Mouse (Mus musculus): ENCODE results near the gene Swsap1.

The Swsap1 gene

DNA sequence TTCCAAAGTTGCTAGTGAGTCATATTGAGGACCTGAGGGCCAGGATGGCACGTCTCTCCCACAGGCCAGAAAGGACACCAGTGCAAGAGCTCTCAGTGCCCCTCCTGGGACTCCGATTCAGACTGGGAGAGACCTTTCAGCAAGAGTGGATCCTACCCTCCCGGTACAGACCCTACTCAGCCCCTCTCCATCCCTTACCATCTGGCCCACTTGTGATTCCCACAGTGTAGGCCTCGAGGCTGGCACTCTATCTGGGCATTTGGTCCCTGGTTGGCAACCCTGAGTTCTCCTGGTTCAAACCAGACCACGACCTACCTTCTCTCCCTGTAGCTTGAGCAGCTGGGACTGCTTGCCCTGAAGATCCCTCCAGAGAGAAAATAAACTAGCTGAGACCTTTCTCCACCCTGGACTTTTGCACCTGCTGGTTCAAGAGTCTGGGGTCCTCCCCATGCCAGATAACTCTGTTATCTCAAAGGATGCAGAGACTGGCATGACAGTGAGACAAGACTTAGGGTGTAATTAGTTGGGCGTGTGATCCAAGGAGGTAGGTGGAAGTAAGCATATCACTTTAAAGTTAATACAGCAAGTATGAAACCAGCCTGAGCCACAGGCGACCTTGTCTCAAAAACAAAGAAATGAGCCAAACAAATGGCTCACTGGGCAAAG is 20.0 kb upstream of the Swsap1 start:
- no peak for DNase-seq (ENCODE audit: low spot score in 2 of 2)

DNA sequence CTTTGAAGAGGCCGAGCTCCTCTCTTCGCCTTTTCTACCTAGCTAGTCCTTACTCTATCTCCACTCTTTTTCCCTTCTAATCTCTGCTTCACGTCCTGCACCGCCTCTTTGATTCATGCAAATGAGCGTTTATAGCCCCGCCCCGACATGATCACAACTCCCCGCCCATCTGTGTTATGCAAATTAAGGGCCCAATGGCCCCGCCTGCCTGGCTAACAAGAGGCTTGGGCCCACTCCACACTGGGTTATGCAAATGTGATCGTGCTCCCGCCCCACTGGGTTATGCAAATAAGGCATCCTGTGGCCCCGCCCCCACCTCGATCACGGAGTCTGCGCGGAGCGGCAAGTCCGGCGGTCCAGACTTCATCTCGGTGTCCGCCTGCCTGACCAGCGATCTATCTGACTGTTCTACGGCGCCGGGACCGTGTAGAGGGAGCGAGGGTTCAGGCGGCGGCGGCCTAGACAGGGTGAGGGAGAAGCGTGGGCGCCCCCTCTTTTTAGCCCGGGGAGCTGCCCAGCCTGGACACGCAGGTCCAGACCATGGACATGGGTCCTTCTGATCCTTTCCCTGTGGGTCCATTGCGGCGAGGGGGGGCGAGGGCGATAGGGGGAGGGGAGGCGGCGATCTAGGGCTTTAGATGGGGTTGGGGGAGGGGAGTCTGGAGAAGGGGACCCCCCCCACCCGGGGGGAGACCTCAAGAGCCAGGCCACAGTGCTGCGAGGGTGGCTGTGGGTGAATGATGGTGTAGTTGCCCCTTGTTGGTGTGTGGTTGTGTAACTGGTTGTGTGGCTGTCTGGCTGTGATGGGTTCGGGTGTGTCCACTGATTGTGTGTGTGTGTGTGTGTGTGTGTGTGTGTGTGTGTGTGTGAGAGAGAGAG is 18.6 kb upstream of the Swsap1 start, which contains the start of gene Plppr2:
Gene Plppr2, plus strand, starts transcription at position 342 of the 879 bp plus-strand sequence.
- peak; percentile 59 to 90 for DNase-seq (ENCODE audit: low spot score in 2 of 2)

- no peak for DNase-seq (ENCODE audit: low spot score in 2 of 2)
Measured at GRCm38 (mm10) chr9:21937711-21938175, 17.8 kb upstream of the Swsap1 start.

DNA sequence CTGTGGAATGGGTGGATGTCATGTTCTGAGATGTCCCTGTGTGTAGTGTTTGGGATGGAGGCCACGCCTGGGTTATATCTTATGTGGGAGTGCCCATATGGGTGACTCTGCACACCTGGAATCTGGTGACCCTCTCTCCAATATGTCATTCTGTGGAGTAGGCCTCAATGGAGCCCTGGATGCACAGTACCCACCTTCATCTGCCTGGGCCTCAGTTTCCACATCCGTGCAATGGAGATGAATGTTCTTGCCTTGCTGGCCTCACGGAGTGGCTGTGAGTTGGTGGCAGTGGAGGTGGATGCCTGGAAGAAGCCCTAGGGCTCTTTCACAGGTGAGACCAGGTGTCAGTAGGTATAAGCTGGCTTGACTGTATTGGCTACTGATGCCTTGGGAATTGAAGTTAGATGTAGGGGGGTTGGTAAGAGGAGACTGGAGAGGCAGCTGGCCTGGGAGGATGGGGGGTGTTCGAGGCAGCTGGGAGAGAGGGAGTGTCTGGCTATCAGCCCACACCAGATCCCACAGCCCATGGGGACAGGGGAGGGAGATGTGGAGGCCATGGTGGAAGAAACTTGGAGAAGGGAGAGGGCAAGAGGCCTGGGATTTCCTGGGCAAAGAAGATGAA is 17.2 kb upstream of the Swsap1 start:
- DNase-seq (ENCODE audit: low spot score in 2 of 2): no peak

GRCm38 (mm10) chr9:21943046-21943445 is 12.5 kb upstream of the Swsap1 start:
- no peak for DNase-seq (ENCODE audit: low spot score in 2 of 2)

DNA sequence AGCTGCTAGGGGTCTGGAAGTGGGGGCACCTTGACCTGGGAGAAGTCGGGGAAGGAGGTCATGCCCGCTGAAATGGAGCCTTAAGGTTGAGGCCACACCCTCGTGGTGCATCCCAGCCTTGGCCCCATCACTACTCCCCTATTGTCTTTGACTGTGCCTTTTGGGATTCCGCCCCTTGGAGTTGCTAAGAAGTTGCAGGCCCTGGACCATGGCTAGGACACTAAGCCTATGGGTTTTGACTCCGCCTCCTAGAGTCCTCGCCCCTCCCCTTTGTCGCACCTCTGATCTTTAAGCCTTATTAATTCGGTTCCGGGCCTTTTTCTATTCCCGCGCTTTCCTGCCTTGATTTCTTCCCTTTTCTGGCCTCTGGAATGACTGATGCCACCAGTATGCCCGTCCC is 11.9 kb upstream of the Swsap1 start:
- no peak for DNase-seq (ENCODE audit: low spot score in 2 of 2)

- DNase-seq (ENCODE audit: low spot score in 2 of 2): no peak
Measured at GRCm38 (mm10) chr9:21944267-21944666, 11.3 kb upstream of the Swsap1 start.

DNA sequence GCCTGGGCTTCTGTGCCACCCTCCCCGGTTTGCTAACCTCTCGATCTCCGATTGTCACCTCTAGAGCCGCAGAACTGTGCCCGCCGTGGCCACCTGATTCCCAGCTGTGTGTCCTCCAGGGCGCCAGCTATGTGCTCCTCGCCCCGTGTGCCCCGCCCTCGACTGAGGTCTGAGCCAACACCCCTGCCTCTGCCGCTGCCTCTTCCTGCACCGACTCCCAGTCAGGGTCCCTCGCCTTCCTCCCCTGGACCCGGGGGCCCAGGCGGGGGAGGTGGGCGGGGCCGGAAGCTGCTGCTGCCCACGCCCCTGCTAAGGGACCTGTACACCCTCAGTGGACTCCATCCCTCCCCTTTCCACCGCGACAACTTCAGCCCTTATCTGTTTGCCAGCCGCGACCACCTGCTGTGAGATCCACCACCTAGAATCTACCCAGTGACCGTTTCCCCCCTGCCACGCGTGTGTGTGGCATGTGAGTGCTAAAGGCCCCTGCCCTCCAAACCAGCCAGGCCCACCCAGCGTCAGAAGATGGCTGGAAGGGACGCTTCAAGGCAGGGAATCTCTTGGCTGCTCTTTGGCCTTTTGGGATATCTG is 7.9 kb upstream of the Swsap1 start:
- no peak for DNase-seq (ENCODE audit: low spot score in 2 of 2)

DNA sequence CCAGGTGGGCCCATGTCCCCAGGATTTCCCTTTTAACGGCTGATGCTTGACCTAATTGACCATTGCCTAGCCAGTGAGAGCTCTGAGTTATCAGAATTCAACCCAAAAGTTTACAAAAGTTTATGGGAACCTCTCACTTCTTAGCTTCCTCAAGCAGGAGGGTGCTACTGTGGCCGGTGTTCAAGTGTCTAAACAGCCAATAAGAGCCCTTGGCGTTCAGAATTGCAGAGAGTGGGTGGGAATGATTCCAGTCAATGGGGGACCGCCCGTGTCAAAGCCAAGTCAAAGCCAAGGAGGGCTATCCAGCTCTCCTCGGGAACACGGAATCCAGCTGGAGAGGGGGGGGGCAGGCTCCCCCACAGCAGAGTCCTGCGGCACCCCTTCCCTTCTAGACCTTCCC is 7.4 kb upstream of the Swsap1 start:
- no peak for DNase-seq (ENCODE audit: low spot score in 2 of 2)

GRCm38 (mm10) chr9:21948790-21949189 is 6.8 kb upstream of the Swsap1 start:
- DNase-seq (ENCODE audit: low spot score in 2 of 2): no peak

GRCm38 (mm10) chr9:21950322-21950721 is 5.2 kb upstream of the Swsap1 start:
- DNase-seq (ENCODE audit: low spot score in 2 of 2): peak; percentile 83 to 85

DNA sequence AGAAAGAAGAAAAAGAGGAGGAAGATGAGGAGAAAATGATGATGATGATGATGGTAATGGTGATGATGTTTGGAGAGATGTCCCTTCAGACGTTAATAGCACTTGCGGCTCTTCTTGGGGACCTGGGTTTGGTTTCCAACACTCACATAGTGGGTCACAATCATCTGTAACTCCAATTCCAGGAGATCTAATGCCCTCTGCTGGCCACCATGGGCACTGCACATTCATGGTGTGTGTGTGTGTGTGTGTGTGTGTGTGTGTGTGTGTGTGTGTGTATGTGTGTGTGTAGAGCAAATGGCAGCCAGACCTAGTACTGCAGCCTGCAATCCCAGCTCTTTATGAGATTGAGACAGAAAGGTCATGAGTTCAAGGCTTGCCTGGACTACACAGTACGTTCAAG is 3.6 kb upstream of the Swsap1 start:
- DNase-seq (ENCODE audit: low spot score in 2 of 2): peak in 1 of 2 experiments; percentile 52

GRCm38 (mm10) chr9:21953600-21953999 is 2.0 kb upstream of the Swsap1 start:
- DNase-seq (ENCODE audit: low spot score in 2 of 2): no peak

GRCm38 (mm10) chr9:21954635-21955034 is 920 bp upstream of the Swsap1 start:
- DNase-seq (ENCODE audit: low spot score in 2 of 2): no peak

GRCm38 (mm10) chr9:21955225-21955569 is 358 bp upstream of the Swsap1 start:
- DNase-seq (ENCODE audit: low spot score in 2 of 2): no peak

GRCm38 (mm10) chr9:21958372-21958771 is 2.8 kb downstream of the Swsap1 start:
- DNase-seq (ENCODE audit: low spot score in 2 of 2): peak in 1 of 2 experiments; percentile 58

DNA sequence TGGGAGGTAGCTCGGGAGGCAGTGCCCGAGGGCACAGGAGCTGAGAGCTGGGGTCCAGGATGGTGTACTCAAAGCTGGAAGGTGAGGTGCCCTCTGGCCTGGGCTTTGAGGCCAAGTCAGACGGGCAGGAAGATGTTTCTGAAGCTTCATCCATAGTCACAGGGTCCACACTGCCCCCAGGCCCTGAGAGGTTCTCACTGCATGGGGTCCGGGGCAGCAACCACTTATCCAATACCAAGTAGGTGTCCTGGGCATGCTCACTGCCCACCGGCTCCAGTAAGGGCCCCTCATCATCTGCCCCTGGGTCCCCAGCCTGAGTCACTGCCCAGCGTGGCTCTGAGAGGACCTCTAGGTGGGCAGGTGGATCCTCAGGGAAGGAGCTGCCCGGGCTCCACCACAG is 3.7 kb downstream of the Swsap1 start:
- no peak for DNase-seq (ENCODE audit: low spot score in 2 of 2)

DNA sequence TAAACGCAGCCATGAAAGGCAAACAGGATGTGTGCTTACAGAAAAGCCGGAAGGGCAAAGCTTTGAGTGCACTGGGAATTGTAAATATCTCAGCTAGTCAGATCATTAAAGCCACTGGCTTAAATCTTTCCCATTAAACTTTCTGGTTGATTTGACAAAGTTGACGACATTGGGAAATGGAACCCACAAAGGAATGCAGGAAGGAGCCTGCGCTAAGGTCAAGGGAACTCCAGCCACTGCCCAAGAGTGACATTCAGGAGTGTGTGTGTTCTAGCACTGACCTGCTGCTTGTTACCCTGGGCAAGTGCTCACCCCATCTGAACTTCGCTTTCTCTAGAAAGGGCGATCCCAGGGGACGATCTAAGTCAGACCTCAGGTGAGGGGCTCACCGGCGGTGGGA is 4.6 kb downstream of the Swsap1 start:
- DNase-seq (ENCODE audit: low spot score in 2 of 2): no peak

GRCm38 (mm10) chr9:21960558-21961208 is 5.1 kb downstream of the Swsap1 start:
- no peak for DNase-seq (ENCODE audit: low spot score in 2 of 2)

GRCm38 (mm10) chr9:21961366-21961980 is 5.9 kb downstream of the Swsap1 start:
- peak; percentile 48 to 56 for DNase-seq (ENCODE audit: low spot score in 2 of 2)

- no peak for DNase-seq (ENCODE audit: low spot score in 2 of 2)
Measured at GRCm38 (mm10) chr9:21962010-21962409, 6.5 kb downstream of the Swsap1 start.

All from spleen, postnatal 10 days (tissue).